Mouse (Mus musculus) kidney, postnatal 0 days (tissue): Measurements from ENCODE around the gene Hepacam. TPM values are rescaled to one million over a fixed set of nuclear protein-coding genes. Genes with fewer than 3 reads are reported as not detected.

Source experiments
- ATAC-seq: fragments of 200-750 bp; cut with Nextera tagmentation; replicated peaks from 2 replicates; pipeline ENCODE4 v1.8.0; 2017; ENCODE audit warnings: low read depth, moderate number of reproducible peaks, moderate TSS enrichment, moderate library complexity; ENCODE audit not compliant: low FRiP score
- DNase-seq: peaks from one replicate; pipeline ENCODE4 v3.0.0-alpha.2; 2016; ENCODE audit warnings: low spot score
- H3K27ac ChIP-seq: fragments of 300-500 bp; sonication (generic); 2 replicates; pipeline ENCODE4 v1.5.1; 2014; ENCODE audit warnings: mild to moderate bottlenecking
- H3K27me3 ChIP-seq: fragments of 300-500 bp; sonication (generic); 2 replicates; pipeline ENCODE4 v1.6.1; 2014; ENCODE audit warnings: low read length, mixed read lengths; ENCODE audit not compliant: insufficient read depth
- H3K36me3 ChIP-seq: fragments of 300-500 bp; sonication (generic); 2 replicates; pipeline ENCODE4 v1.6.1; 2014; ENCODE audit warnings: low read length, mixed read lengths; ENCODE audit not compliant: insufficient read depth
- H3K4me1 ChIP-seq: fragments of 300-500 bp; sonication (generic); replicated peaks from 2 replicates; pipeline ENCODE4 v1.6.1; 2014; ENCODE audit warnings: antibody characterized with exemption, low read length, mixed read lengths; ENCODE audit not compliant: insufficient read depth
- H3K4me2 ChIP-seq: fragments of 300-500 bp; sonication (generic); 2 replicates; pipeline ENCODE4 v1.6.1; 2014; ENCODE audit warnings: mild to moderate bottlenecking, low read length, moderate library complexity, mixed read lengths
- H3K4me3 ChIP-seq: fragments of 300-500 bp; sonication (generic); replicated peaks from 2 replicates; pipeline ENCODE4 v1.5.1; 2014; ENCODE audit warnings: low read depth, low read length
- H3K9ac ChIP-seq: fragments of 300-500 bp; sonication (generic); 2 replicates; pipeline ENCODE4 v1.6.1; 2014; ENCODE audit warnings: low read depth, low read length
- H3K9me3 ChIP-seq: fragments of 300-500 bp; sonication (generic); replicated peaks from 2 replicates; pipeline ENCODE4 v1.6.1; 2016; ENCODE audit warnings: low read length, inconsistent platforms, mixed read lengths
- CTCF ChIP-seq: IDR thresholded peaks from 2 replicates; pipeline ENCODE4 v1.5.1; 2016; ENCODE audit warnings: antibody characterized with exemption, low read depth, mild to moderate bottlenecking, moderate library complexity
- WGBS: fragments of 180-500 bp; shearing (Covaris S2); extraction: QIAGEN DNeasy Blood & Tissue Kit; methylation state at CpG from one replicate; pipeline ENCODE4 v1.1.7; 2014; 5-methylcytosine and 5-hydroxymethylcytosine counted together
- polyA plus RNA-seq: library from polyadenylated mRNA; unstranded; fragments of >200 nt; fragmentation: Nextera tagmentation; extraction: Ambion mirVana; gene quantifications from 2 replicates; pipeline ENCODE4 v1.2.1, GENCODE M21; 2015

The Hepacam gene
- polyA plus RNA-seq, 1 experiment from 2014 or later = 0.16 TPM

DNA sequence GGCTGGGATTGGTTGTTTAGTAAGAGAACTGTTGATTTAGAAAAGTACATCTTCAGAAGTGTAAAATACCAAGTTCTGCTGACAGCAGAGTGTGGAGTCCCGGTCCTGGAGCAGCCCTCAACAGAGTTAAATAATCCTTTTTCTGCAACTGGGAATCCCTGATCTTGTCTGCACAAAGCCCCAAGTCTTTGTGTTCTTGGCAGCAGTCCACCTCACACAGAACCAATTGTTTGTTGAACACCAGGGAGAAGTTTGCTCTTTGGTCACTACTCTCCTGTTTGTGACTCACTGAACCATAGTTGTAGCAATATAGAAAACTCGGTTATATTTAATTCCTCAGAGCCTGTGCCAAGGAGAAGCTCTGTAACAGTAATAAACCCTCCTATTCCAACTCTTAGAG lies 15.9 kb upstream of the Hepacam start:
- Histone ChIP-seq H3K4me3 (no peak overlapping the region), H3K27me3 (no peaks in the 10 kb centered on the region), H3K4me1 (no peaks in the 10 kb centered on the region), H3K36me3 (no peaks in the 10 kb centered on the region), H3K27ac (no peak overlapping the region), H3K9ac (no peak overlapping the region), H3K9me3 (no peaks in the 10 kb centered on the region), H3K4me2 (no peak overlapping the region)
- DNase-seq (no peak), ATAC-seq (no peak)
- 59% methylated on average over 2 of the region's 2 CpGs for WGBS
- no peak for TF ChIP-seq CTCF

DNA sequence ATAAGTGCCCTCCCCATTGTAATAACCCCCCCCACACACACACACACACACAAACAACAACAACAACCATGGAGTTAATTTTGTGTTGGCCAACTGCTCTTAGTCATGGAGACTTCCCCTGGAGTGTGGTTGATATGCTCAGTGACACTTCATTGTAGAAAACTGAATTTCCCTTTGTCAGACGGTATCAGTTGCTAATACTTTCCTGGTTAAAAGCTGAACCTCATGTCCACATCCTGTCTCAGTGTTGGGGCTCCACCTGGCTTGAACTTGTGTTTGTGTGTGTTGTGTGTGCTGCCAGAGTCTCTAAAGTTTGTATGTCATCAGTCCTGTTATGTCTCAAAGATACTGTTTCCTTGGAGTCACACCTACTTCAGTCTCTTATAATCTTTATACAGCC lies 12.7 kb upstream of the Hepacam start:
- no peaks in the 10 kb centered on the region for H3K27me3 ChIP-seq
- no peak for TF ChIP-seq CTCF
- H3K4me1 ChIP-seq = 0 out of 2 replicates have a peak, but pooled peaks cover 3% of the 10 kb centered on the region
- H3K36me3 ChIP-seq = no peaks in the 10 kb centered on the region
- no peak overlapping the region for H3K9ac ChIP-seq
- 55% methylated on average over 1 of the region's 1 CpGs for WGBS
- DNase-seq (no peak), ATAC-seq (no peak)
- H3K9me3 ChIP-seq = no peaks in the 10 kb centered on the region
- no peak overlapping the region for H3K27ac ChIP-seq
- no peak overlapping the region for H3K4me2 ChIP-seq
- H3K4me3 ChIP-seq = no peak overlapping the region

- TF ChIP-seq CTCF = no peak
- H3K27me3 ChIP-seq = no peaks in the 10 kb centered on the region
- DNase-seq (no peak), ATAC-seq (no peak)
- 79% methylated on average over 7 of the region's 7 CpGs for WGBS
- no peak overlapping the region for H3K27ac ChIP-seq
- H3K4me3 ChIP-seq = no peak overlapping the region
- no peaks in the 10 kb centered on the region for H3K36me3 ChIP-seq
- no peak overlapping the region for H3K9ac ChIP-seq
- 0 out of 2 replicates have a peak, but pooled peaks cover 8% of the 10 kb centered on the region for H3K4me1 ChIP-seq
- no peak overlapping the region for H3K4me2 ChIP-seq
- no peaks in the 10 kb centered on the region for H3K9me3 ChIP-seq
These were observed 8.3 kb upstream of the Hepacam start for GRCm38 (mm10) chr9:37358713-37359330.

- H3K27ac ChIP-seq = peak overlapping the region; percentile 60
- no peak for TF ChIP-seq CTCF
- peak; percentile 66; the same call in 1 of the 2 replicates for ATAC-seq
- H3K36me3 ChIP-seq = no peaks in the 10 kb centered on the region
- no peaks in the 10 kb centered on the region for H3K9me3 ChIP-seq
- no peaks in the 10 kb centered on the region for H3K27me3 ChIP-seq
- H3K4me1 ChIP-seq = 0 out of 2 replicates have a peak, but pooled peaks cover 8% of the 10 kb centered on the region
- H3K4me3 ChIP-seq = no peak overlapping the region
- WGBS = 56% methylated on average over 6 of the region's 6 CpGs
- no peak overlapping the region for H3K9ac ChIP-seq
- H3K4me2 ChIP-seq = no peak overlapping the region
- peak; percentile 85 for DNase-seq
These were observed 7.6 kb upstream of the Hepacam start for GRCm38 (mm10) chr9:37359331-37360220.

DNA sequence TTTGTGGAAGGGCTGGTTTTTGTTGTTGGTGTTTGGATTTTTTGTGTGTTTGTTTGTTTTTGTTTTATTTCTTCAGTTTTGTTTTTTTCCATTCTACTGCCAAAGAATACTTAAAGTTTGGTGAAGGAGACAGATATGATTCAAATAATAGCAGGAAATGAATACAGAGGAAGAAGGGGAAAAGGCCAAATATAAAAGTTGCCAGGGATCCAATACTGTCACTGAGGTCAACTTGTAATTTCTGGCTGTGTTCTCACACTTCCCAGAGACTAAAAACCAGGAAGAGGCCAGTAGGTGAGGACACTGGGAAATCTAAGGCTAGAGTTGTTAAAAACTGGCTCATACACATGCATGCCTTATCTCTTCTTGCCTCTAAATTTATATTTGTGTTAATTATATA lies 5.1 kb upstream of the Hepacam start:
- ATAC-seq (no peak), DNase-seq (no peak)
- TF ChIP-seq CTCF = no peak

DNA sequence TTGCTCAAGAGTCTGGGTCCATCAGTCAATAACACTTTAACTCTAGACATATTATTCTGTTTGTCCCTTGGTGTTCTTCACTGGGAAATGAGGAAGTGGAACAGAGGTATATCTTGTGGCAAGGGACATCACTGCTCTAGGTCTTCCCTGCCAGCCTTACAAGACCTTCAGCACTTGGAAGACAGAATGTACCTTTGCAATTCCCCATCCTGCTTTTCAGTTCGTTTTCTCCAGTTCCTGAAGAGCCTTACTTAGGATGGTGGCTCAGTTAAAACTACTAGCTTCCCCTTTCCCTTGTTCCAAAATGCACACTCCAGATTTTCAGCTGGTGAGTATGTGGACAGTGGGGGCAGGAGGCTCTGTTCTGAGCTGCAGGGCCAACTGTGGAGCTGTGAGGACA lies 4.3 kb upstream of the Hepacam start:
- WGBS = 56% methylated on average over 1 of the region's 1 CpGs
- no peak overlapping the region for H3K27ac ChIP-seq
- no peaks in the 10 kb centered on the region for H3K36me3 ChIP-seq
- H3K27me3 ChIP-seq = no peaks in the 10 kb centered on the region
- ATAC-seq = no peak
- H3K4me1 ChIP-seq = 0 out of 2 replicates have a peak, but pooled peaks cover 8% of the 10 kb centered on the region
- TF ChIP-seq CTCF = no peak
- no peak for DNase-seq
- H3K4me2 ChIP-seq = no peak overlapping the region
- no peak overlapping the region for H3K4me3 ChIP-seq
- no peak overlapping the region for H3K9ac ChIP-seq
- no peaks in the 10 kb centered on the region for H3K9me3 ChIP-seq

More for the DNA sequence above, 5.1 kb upstream of the Hepacam start:
- Histone ChIP-seq H3K9ac (no peak overlapping the region), H3K4me2 (no peak overlapping the region), H3K27ac (no peak overlapping the region), H3K4me3 (no peak overlapping the region), H3K27me3 (no peaks in the 10 kb centered on the region), H3K4me1 (0 out of 2 replicates have a peak, but pooled peaks cover 8% of the 10 kb centered on the region), H3K36me3 (no peaks in the 10 kb centered on the region), H3K9me3 (no peaks in the 10 kb centered on the region)
